Mouse (Mus musculus): ENCODE measurements around the gene Fgfr2. TPM values are rescaled to one million over a fixed set of nuclear protein-coding genes. Genes with fewer than 3 reads are reported as not detected.

Fgfr2 gene
- total and polyA plus RNA-seq, 3 experiments: 47.1 to 245 (median 178) TPM

DNA sequence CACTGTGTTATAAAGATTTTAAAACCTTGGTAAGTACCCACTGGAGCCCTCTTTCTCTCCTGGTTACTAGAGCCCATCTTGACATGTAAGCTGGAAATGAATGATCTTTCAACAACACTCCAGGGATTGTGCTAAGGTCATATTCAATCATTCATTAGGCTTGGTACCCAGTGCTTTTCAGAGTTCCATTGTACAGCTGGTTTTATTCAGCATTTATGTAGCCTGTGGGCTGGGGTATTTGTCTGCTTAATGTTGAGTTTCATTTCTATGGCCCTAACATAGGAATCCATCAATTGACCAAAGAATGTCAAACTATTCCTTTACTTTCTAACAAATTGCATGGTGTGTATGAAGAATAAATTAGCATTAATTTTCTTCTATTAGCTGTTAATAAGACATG, 299.3 kb downstream of the Fgfr2 start:
- DNase-seq: no peak

DNA sequence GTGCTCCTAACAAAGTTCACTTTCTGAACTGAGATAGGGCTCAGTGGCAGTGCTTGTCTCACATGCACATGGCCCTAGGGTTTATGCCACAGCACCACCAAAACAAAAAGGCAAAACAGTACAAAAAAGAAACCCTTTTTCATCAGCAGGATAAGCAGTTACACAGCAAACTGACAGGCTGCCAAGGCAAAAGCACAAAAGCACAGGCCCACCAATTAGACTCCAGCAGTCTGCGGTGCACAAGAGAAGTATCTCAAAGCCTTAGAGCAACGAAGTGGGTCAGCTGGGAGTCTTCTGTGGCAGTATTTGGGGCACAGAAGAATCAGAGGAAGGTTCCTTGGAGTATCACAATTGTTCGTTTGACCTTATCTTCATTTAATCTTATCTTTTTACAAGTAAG, 302.5 kb downstream of the Fgfr2 start:
- no peak for DNase-seq

DNA sequence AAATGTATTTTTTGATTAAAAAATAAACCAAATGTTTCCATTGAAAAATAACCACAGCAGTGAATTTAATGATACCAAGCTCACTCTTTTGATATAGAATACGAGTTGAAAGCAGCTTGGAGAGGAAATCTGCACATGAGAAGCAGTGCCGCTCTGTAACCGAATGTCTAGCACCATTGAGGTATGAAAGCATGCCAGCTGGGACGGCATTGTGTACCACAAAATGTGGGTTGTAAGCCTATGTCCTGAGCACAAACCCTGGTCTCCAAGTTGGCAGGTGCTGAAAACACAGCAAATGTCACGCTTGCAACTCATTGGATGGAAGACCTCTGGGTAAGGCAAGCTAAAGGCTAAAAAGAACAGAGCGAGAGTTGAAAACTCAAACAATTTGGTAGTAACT, 306.1 kb downstream of the Fgfr2 start:
- no peak for DNase-seq

DNA sequence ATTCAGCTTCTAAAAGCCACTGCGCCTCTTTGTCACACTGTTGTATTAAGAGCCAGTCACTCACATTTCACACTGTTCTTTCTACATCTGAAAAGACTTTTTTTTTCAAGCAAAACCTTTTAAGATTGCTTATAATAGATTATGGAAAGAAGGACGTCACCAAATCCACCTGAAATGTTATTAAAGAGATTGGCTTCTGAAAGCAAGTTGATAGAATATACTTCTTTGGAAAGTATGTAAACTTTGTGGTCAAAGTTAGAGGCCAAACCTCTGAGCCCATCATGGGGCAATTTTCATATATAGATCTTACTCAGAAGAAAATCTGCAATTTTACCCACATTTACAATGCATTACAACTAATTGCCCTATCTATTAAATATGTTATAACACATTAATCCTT, 306.6 kb downstream of the Fgfr2 start:
- no peak for DNase-seq

DNA sequence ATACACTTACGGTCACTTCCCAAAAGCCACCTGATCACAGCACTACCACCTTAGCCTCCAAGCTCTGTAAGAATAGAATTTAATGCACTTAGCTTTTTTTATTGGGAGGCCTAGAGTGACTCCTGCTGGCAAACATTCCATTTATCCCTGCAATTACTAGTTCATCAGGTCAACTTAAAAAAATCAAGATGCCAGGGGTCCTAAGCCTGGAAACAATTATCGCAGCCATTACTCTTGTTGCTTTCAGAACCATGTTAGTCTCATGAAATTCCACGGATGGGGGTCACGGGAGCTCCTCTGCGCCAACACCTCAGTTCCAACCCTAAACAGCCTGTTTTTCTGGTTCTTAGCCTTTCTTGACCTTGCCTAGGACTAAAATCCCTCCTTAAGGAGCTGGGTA, 308.1 kb downstream of the Fgfr2 start:
- no peak for DNase-seq

DNA sequence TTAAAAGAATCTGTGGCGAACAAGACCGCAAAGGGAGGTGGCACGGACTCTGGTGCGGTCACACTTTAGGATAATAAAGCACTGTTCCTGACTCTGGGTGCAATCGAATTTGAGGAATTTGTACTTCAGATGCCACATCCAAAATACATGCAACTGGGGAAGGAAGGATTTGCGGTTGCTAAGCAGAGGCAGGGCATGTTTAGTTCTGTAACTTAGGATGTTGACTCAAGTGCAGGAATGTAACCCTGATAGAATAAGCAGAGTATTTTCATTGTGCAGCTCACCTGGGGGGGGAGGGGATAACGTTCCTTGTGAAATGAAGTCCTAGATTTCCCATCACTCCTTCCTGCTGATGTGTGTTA, 309.1 kb downstream of the Fgfr2 start:
- DNase-seq: no peak

DNA sequence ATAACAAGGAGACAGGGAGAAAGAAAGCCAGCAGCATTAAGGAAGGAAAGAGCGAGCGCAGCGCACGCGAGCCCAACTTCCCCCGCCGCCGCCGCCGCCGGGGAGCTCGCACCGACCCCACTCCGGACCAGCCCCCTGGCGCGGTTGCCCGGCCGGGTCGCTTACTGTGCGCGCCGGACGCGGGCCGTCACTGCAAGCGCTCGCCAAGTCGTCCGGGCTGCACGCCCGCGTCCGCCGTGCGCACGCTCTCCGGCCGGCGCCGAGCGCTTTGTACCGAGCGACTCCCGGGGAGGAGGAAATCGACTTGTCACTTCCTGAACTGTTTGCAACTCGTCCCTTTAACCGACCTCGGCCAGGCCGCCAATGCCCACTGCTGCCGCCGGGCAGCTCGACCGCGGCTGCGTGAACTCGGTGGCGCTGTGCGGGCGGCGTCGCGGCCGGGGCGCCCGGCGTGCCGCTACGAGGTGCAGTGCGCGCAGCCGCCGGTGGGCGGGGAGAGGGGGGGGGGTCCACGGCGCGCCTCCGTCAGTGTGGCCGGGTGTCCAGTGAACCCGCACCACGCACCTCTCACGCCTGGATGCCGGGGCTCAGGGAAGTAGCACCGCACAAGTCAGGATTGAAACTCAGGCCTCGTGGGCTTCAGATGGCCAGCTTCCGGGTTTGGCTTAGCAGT, 309.6 kb downstream of the Fgfr2 start, which contains the start of gene Fam53b:
Gene Fam53b (minus strand): TSS at position 471 of the 673 bp plus-strand sequence.
- DNase-seq: peak; percentile 91

DNA sequence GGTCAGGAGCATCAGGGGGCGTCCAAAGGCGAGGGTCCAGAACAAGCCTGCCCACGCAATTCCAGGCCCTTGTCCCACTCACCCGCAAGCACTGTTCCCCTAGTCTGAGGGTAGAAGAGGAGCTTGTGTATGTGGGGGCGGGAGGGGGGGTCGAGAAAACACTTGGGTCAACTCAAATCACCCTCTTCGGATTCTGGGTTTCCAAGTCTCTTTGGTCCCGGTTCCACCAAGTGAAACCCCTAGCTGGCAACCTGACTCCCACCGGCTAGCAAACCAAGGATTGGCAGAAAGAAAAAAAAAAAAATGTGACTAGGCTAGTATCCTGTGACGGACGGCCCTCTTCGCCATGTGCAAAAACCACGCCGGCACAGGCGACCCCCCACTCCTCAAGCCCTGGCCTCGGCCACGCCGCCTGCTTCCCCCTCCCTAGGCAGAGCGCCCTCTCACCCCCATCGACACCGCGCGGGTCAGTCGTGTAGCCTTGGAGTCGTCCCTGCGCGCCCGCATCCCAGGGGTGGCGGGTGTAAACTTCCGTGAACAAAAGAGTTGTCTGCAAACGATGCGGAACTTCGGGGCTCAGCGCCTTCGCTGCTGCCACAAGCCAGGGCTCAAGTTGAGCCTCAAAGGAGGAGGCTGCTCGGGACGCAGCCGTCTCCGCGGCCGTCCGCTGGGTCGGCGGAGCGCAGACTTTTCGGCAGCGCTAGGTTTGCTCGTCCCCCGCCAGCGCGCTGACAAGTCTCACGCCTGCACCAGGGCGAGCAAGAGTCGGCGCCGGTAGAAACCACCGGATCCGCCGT, 310.3 kb downstream of the Fgfr2 start:
- DNase-seq: peak; percentile 81

DNA sequence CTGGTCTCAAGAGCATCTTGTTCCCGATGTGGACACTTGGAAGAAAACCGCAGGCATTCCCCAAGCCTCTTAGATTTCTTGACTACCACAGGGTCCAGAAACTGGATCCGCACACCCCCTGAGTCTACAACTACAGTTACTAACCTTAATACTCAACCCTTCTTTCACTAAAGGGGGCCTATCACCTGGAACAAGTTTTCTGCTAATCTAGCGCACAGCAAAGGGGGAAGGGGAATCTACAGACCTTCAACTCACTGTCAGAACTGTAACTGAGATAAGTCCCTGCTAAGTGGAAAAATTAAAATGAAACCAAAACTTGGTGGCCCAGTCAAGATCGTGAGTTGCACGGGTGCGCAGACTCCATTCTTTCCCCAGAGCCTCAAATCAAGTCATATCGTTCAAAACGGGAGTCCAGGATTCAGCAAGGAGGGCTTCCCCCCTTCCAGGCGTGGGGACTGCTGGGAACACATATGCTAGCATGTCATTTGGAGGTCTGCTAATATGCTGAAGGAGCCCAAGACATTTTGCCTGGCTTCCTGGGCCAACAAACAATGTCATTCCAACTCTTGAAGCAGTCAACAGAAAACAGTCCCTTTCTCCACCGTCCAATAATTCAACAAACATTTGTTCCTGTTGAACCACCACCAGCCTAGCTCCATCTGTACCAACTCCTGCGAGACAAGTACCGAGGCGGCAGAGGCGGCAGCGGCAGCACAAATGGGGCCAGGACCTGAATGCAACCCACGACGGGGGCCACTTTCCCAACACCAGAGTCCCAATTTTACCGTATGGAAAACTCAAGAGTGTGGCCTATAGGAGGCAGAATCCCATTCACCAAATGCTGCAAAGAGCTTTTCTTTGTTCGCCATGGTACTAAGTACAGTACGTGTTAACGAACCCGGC, 311.2 kb downstream of the Fgfr2 start:
- peak; percentile 64 for DNase-seq

DNA sequence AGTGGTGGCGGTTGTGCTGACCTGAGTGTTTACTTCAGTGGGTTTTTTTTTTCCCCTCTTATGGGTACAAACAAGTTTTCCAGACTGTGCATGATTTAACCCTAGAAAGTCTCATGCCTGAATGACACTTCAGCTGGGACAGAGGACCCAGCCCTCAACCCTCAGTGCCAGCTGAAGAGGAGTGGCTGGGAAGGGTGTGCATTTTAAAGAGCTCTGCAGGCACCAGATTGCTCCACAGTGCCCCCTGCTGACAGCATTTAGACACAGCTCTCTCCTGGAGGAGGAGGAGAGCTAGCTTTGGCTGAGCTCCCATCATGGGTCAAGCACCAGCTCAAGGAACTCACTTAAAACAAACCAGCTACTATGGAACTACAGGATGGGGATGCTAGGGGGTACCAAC, 312.3 kb downstream of the Fgfr2 start:
- DNase-seq: peak; percentile 93

DNA sequence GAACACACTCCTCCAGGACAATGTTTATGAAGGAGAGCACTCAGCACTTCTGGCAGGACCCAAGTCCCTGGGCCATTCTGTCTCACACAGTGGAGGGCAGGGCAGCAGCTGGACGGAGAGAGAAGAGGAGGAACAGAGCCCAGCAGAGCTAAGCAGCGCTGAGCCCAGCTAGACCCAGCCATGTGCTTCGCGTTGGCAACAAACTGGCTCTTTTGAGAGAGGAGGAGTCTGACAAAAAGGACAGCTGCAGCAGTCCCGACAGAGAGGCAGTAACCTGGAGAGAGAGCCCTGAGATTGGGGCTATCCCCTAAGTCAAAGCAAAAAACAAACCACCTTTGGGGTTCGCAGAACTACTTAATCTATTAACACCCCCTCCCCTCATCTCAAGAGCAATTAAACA, 312.8 kb downstream of the Fgfr2 start:
- DNase-seq: peak; percentile 69

DNA sequence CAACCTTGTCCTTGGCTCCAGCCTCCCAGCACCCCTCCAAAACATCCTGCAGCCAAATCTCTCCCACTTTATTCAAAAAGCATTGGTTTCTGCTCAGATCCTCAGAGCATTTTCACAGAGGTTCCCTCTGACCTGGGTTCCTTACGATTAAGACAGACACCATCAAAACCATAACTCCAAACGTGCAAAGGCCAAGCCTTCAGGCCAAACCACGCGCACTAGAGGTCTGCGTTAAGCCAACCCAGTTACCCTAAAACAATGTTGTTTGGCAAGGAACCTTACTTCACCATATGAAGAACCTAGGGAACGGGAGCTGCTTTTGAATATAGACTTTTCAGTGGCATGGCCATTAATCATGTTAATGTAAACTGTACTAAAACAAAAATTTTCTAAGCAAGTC, 313.4 kb downstream of the Fgfr2 start:
- DNase-seq: no peak

DNA sequence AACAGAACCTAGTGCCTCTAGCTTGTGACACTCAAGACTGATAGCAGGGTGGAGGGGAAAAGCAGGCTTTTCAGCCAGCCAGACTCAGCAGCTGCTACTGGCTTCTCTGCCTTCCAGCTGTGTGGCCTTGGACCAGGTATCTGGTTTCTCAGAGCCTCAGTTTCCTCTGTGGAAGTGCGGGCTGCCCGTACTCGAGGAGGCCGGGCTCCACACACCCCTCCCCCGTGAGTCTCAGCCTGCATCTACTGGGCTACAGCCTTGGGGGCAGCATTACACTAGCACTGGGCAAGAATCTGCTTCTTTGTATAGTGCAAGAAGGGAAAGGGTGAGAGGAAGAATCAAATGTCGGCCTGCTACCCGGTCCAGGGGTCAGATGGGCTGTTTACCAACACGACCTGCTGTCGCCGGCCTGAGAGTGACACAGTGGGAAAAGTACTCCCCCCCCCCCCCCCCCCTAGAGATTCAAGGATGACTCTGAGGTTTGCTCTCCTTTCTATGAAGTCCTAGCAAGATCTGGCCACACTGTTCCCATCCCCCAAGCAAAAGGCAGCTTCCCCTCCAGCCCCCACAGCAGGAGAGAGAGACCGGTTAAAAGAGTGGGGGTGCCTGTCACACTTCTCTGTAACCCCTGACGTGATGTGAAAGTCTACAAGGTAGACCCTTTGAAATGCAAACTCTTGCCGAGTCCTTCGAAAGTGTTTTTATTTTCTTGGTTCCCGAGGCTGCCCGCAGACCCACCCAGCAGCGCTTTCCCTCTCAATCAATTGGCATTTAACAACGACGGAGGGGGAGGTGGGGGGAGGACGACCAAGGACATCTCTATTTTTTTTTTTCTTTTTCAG, 314.1 kb downstream of the Fgfr2 start:
- peak; percentile 67 for DNase-seq

DNA sequence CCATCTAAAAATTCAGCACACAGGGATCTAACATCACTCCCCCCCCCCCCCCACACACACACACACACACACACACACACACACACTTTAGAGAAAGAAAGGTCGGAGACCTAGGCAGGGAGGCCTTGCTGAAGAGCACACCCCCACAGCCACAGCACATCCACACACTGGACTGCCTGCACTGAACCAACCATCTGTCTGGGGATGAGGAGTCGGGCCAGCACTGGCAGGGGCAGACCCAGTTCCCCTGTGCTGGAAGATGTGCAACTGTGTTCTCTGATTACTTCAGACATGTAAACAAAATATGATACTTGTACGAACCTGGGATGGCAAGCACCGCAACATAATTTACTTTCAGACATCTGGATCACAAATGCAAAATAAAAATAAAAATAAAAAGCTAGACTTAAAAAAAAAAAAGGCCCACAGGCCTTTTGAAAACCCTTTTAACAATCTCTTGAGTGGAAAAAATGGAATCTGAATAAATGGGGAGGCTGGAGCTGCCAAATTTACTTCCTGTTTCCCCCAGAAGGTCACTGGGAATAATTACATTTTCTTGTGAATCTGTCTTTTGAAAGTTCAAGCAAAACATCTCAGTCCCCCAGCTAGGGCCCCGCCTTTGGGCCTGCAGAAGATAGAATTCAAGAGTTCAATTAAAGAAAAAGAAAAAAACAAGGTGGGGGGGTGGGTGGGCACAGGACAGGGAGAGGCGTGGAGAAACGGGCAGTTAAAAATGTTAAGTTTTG, 314.9 kb downstream of the Fgfr2 start:
- DNase-seq: no peak

DNA sequence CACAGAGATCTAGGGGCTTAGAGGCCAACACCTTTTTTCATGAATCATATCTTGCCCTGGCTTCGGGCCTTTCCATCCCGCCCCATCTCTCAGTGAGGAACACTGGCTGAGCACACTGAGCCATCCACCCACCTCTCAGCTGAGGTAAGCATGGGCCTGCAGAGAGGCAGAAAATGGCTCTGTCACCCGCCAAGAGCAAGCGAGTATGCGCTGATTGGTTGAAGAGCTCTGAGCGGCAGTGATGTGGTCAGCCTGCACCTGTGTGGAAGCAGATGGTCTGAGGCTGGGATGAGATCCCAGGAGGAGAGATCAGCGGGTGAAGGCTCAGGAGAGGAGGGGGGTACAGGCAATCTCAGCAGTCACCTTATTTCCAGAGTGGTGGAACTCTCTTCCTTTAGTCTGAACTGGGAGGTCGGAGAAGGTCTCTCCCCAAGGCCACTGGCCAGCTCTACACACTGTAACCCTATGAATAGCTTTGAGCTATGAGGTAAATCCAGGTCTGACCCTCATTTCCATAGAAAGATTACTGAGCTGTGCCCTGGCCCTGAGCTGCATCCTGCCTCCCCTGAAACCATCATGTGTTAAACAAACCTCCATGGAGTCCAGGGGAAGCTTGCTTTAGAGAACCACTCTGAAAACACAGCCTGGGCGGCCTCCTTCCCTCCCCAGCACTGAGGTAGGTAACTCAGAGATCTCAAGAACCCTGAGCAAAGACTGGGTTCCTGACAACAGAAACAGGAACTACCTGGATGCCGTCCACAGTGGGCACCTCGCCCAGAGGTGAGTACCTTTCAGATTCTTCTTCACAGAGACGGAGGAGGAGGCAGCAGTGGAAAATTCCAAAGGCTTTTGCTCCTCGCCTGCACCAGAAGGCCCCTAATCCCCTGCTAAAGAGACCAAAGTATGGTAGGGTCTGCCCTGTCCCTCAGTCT, 316.0 kb downstream of the Fgfr2 start:
- DNase-seq: peak; percentile 57

DNA sequence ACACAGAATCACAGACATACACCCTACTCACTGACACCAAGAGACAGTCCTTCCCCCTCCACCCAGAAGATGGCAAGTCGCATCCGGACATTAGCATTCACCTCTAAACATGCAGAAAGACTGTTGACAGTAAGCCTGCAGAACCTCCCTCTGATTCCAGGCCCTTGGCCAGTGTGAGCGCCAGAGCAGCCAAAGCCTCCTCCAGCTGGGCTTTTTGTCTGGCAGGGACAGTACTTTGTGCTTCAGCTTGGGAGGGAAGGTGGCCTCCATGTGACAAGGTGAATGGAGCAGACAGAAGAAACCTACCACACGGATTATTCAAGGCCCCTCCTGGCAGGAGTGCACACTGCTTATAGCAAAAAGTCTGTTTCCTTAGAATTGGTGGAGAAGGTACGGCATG, 316.9 kb downstream of the Fgfr2 start:
- no peak for DNase-seq

DNA sequence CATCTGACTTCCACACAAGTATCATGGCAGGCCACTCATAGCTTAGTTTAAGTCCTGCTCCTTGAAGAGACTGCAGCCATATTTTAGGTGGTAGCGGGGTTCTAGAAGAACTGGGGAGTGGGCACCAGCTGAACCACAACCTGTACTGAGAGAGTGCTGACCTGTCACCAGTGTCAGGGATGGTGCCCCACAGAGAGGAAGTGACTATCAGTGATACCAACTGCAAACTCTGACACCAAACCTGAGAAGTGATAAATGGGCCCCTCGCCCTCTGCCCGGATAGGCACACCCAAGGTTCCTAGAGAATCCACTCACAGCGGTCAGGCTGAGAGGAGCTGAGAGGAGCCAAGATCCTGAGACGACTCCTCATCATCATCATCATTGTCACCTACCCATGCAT, 318.2 kb downstream of the Fgfr2 start:
- DNase-seq: no peak

DNA sequence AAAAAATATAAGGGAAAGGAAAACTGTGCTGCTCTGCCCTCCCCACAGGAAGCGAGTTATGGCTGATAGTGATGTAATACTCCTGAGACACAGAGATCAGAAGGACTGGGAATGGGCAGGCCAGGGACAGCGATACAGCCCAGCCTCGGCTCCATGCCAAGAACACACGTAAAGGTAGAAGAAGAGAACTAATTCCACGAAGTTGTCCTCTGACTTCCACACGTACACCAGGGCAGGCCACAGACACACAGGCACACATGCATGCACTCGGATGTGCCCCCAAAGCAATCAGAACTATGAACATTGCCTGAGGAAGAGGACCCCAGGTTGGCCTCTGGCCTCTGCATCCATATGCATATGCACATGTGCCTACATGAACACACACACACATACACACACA, 318.7 kb downstream of the Fgfr2 start:
- no peak for DNase-seq

DNA sequence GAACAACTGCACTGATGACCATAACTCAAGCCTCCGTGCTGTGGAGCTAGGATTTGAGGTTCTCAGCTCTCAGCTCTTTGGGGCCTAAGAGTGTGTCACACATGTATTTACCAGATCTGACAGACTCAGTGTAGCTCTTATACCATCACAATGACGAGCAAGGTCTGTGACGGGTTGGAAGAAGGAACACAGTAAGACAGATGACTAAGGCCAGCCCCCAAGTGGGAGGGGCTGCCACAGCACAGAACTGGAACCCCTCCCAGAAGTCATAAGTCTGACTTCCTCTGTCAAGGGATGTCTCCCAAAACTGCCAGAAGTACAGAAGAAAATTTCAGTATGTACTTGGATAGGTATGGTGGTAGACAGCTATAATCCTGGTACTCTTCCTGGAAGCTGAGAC, 319.2 kb downstream of the Fgfr2 start:
- DNase-seq: peak; percentile 66

DNA sequence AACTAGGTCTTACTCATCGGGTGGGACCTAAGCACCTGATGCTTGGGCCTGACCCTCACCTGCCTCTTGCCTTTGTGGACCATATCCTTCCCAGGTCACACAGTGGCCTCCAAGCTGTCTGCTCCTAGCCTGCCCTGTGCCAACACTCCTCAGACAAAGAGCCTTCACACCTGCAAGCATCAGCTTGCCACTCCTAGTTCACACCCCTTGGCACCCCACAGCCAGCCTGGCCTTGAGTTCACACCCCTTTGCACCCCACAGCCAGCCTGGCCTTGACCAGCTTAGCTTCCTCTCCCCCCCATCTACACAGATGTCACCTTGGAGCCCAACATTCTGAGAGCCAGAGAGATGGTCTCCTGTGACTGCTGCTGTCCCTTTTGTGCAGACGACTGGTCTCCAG, 319.8 kb downstream of the Fgfr2 start:
- DNase-seq: no peak

All from adrenal gland, adult 2 months (tissue).